Mouse (Mus musculus) thymus, adult 2 months (tissue): ENCODE measurements around the gene Ttc7b.

Experiments
- CTCF ChIP-seq: fragments of 200-500 bp; IDR thresholded peaks from 2 replicates; pipeline ENCODE4 v1.5.1; 2012; ENCODE audit warnings: mild to moderate bottlenecking, control low read depth, low read length, moderate library complexity, borderline replicate concordance; ENCODE audit not compliant: control insufficient read depth, poor library complexity, insufficient read depth; ENCODE audit errors: extremely low read depth
- POLR2A ChIP-seq: fragments of 200-500 bp; IDR thresholded peaks from 2 replicates; pipeline ENCODE4 v1.6.1; 2012; ENCODE audit warnings: mild to moderate bottlenecking, low read length, control low read depth, moderate library complexity; ENCODE audit not compliant: control insufficient read depth, poor library complexity, insufficient read depth; ENCODE audit errors: extremely low read depth

- TF ChIP-seq CTCF, result no peak
- no peak for TF ChIP-seq POLR2A
Measured at GRCm38 (mm10) chr12:100310471-100311392, 209.9 kb downstream of the Ttc7b start.
